Mouse (Mus musculus): ENCODE results near the gene a.

- TF ChIP-seq CTCF (conservative IDR thresholded peaks at IDR 0.05; ENCODE audit: insufficient read depth, insufficient read length, low read depth, low read length) (no peak), POLR2A (IDR thresholded peaks at IDR 0.05; ENCODE audit: low read depth, low read length) (no peak)
These were observed 302.2 kb downstream of the a start for GRCm38 (mm10) chr2:155093418-155093817.
